Mouse (Mus musculus) testis, adult 2 months (tissue): ENCODE measurements around the gene P3h3.
"Not testable (repeated sequence)": the region's sequence is repeated elsewhere in the genome, so short reads cannot be mapped to it uniquely, and the experiment has no call there.

Source experiments
- CTCF ChIP-seq: fragments of 200-500 bp; IDR thresholded peaks from 2 replicates; pipeline ENCODE4 v1.5.1; 2012; ENCODE audit warnings: low read depth, mild to moderate bottlenecking, inconsistent platforms, low read length, moderate library complexity; ENCODE audit not compliant: control insufficient read depth, insufficient read depth, insufficient replicate concordance
- POLR2A ChIP-seq: fragments of 200-500 bp; IDR thresholded peaks from 2 replicates; pipeline ENCODE4 v1.6.1; 2012; ENCODE audit warnings: low read depth, mild to moderate bottlenecking, inconsistent platforms, low read length, moderate library complexity; ENCODE audit not compliant: control insufficient read depth

DNA sequence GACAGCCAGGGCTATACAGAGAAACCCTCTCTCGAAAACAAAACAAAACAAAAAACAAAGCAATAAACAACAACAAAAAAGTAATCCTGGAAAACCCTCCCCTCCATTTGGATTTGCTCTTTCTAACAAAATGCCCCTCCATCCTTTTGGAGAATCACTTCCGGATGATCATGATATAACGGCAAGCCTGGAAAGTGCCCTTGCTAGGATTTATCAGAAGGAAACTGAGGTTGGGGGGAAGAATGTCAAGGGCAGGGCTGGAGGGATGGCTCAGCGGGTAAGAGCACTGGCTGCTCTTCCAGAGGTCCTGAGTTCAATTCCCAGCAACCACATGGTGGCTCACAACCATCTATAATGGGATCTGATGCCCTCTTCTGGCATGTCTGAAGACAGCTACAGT, 53.9 kb downstream of the P3h3 start:
- TF ChIP-seq POLR2A, CTCF: not testable (repeated sequence)
